Mouse (Mus musculus) CH12.LX (cell line): Measurements from ENCODE around the gene Smyd3. TPM values are rescaled to one million over a fixed set of nuclear protein-coding genes. Genes with fewer than 3 reads are reported as not detected.

Source experiments
- DNase-seq: peaks from one replicate; pipeline ENCODE4 v3.0.0-alpha.2; 2013; ENCODE audit errors: extremely low read depth
- H3K27ac ChIP-seq: 2 replicates; pipeline ENCODE4 v1.5.1; 2012; ENCODE audit warnings: low read depth, mild to moderate bottlenecking, control low read depth, moderate library complexity; ENCODE audit not compliant: insufficient read depth
- H3K27me3 ChIP-seq: replicated peaks from 2 replicates; pipeline ENCODE3; 2012; ENCODE audit warnings: inconsistent platforms
- H3K36me3 ChIP-seq, 2 experiments: replicated peaks in 1 of 2; 2 replicates each; pipeline versions ENCODE3 to v1.6.1; 2012; ENCODE audit warnings: inconsistent platforms in 1 of 2, low read length in 1 of 2, mild to moderate bottlenecking in 1 of 2, mixed read lengths in 1 of 2, moderate library complexity in 1 of 2; ENCODE audit not compliant: control insufficient read depth in 1 of 2, insufficient read depth in 1 of 2
- H3K4me1 ChIP-seq, 2 experiments: 2 replicates each; pipeline ENCODE4 v1.6.1; 2012; ENCODE audit warnings: inconsistent platforms in 1 of 2, moderate library complexity in 1 of 2; ENCODE audit not compliant: insufficient read depth in 2 of 2, control insufficient read depth in 1 of 2
- H3K4me2 ChIP-seq: 2 replicates; pipeline ENCODE4 v1.6.1; 2012; ENCODE audit warnings: low read depth, mild to moderate bottlenecking, control low read depth; ENCODE audit not compliant: poor library complexity, insufficient read depth, severe bottlenecking
- H3K4me3 ChIP-seq, 3 experiments: fragments of 150-350 bp in 1 of 3; sonication (generic) in 1 of 3; replicated peaks in 1 of 3; 2 replicates each; pipeline versions ENCODE3 to v1.5.1; 2011 to 2012; ENCODE audit warnings: low read depth in 2 of 3, low read length in 2 of 3, mild to moderate bottlenecking in 2 of 3, moderate library complexity in 2 of 3, control low read depth in 1 of 3, improper control_type of control experiment in 1 of 3, inconsistent platforms in 1 of 3, mixed read lengths in 1 of 3; ENCODE audit not compliant: poor library complexity in 1 of 3
- H3K79me2 ChIP-seq: replicated peaks from 2 replicates; pipeline ENCODE4 v1.6.1; 2012; ENCODE audit warnings: mild to moderate bottlenecking, moderate library complexity; ENCODE audit not compliant: control insufficient read depth, poor library complexity, insufficient read depth, severe bottlenecking; ENCODE audit errors: extremely low read depth
- H3K9ac ChIP-seq: 2 replicates; pipeline ENCODE4 v1.6.1; 2012; ENCODE audit warnings: low read depth, mild to moderate bottlenecking, control low read depth, moderate library complexity; ENCODE audit not compliant: insufficient read depth
- H3K9me3 ChIP-seq: replicated peaks from 2 replicates; pipeline ENCODE3; 2012; ENCODE audit warnings: low read length, inconsistent platforms, mixed read lengths
- BHLHE40 ChIP-seq: IDR thresholded peaks from 2 replicates; pipeline ENCODE4 v1.6.1; 2011; ENCODE audit warnings: mild to moderate bottlenecking, low read depth, low read length, improper control_type of control experiment
- ETS1 ChIP-seq: conservative IDR thresholded peaks from 2 replicates; pipeline ENCODE4 v1.6.1; 2012; ENCODE audit warnings: low read depth, mild to moderate bottlenecking, inconsistent platforms, low read length, improper control_type of control experiment, moderate library complexity
- GABPA ChIP-seq: IDR thresholded peaks from 2 replicates; pipeline ENCODE4 v1.6.1; 2012; ENCODE audit warnings: low read depth, low read length, improper control_type of control experiment, inconsistent platforms; ENCODE audit not compliant: insufficient replicate concordance
- MAX ChIP-seq: IDR thresholded peaks from 2 replicates; pipeline ENCODE4 v1.6.1; 2011; ENCODE audit warnings: low read length, improper control_type of control experiment
- POLR2AphosphoS2 ChIP-seq: IDR thresholded peaks from 2 replicates; pipeline ENCODE4 v1.6.1; 2011; ENCODE audit warnings: low read depth, low read length, improper control_type of control experiment
- TCF12 ChIP-seq: IDR thresholded peaks from 2 replicates; pipeline ENCODE4 v1.6.1; 2014; ENCODE audit warnings: low read depth, mild to moderate bottlenecking, inconsistent platforms, low read length, improper control_type of control experiment
- USF1 ChIP-seq: IDR thresholded peaks from 2 replicates; pipeline ENCODE4 v1.6.1; 2014; ENCODE audit warnings: low read depth, mild to moderate bottlenecking, inconsistent platforms, low read length, improper control_type of control experiment
- ZNF384 ChIP-seq: IDR thresholded peaks from 2 replicates; pipeline ENCODE4 v1.6.1; 2012; ENCODE audit warnings: low read depth, low read length, improper control_type of control experiment, inconsistent platforms
- dilution Hi-C: fragments of 300-500 bp; cut with MboI; formaldehyde crosslinking; loops from 2 replicates; pipeline ENCODE4 v1.14.3; 2020; ENCODE audit warnings: low sequenced_read_pairs; ENCODE audit not compliant: extremely low pct_unique_long_range_greater_than_20kb, extremely low pct_ligation_motif_present
- in situ Hi-C: fragments of 300-500 bp; cut with MboI; formaldehyde crosslinking; loops from 3 replicates; pipeline ENCODE4 v1.14.3; 2019; ENCODE audit warnings: low sequenced_read_pairs, low pct_ligation_motif_present, low pct_unique_long_range_greater_than_20kb, mixed read lengths
- polyA plus RNA-seq: library from polyadenylated mRNA; unstranded; fragments of >175 nt; gene quantifications from 2 replicates; pipeline ENCODE4 v1.2.1, GENCODE M21; 2012; ENCODE audit warnings: low read depth; ENCODE audit not compliant: insufficient read length
- total RNA-seq, 2 experiments: library from RNA; depleted of rRNA; stranded (reverse); fragments of 300-350 nt in 1 of 2; fragments of >200 nt in 1 of 2; gene quantifications; 2 replicates each; pipeline ENCODE4 v1.2.3; 2012 to 2014

Smyd3 gene
- total and polyA plus RNA-seq, 3 experiments = 11.4 to 12.5 (median 11.8) TPM

- no peak overlapping the region for H3K9ac ChIP-seq
- no peaks in the 10 kb centered on the region for H3K79me2 ChIP-seq
- in situ Hi-C loops = no loop called here
- TF ChIP-seq MAX (peak; percentile 44; the same call in 1 of the 2 replicates), POLR2AphosphoS2 (no peak), BHLHE40 (peak; percentile 39), USF1 (no peak), ZNF384 (peak; percentile 67)
- TF ChIP-seq, all 38 proteins: peak for 3
- H3K4me3 ChIP-seq = no peak overlapping the region
- H3K9me3 ChIP-seq = no peaks in the 10 kb centered on the region
- H3K27ac ChIP-seq = no peak overlapping the region
- DNase-seq = peak; percentile 34
- H3K27me3 ChIP-seq = peaks cover 6% of the 10 kb centered on the region
- H3K36me3 ChIP-seq = no peaks in the 10 kb centered on the region
- dilution Hi-C loops = no loop called here
- no peak overlapping the region for H3K4me2 ChIP-seq
- H3K4me1 ChIP-seq = peaks cover 2 to 15% of the 10 kb centered on the region in 2 experiments; a peak in 3 of 4 replicates
Measured at GRCm38 (mm10) chr1:178912936-178913716, 604.7 kb downstream of the Smyd3 start.

- H3K4me2 ChIP-seq = no peak overlapping the region
- no peak overlapping the region for H3K4me3 ChIP-seq
- peaks cover 5% of the 10 kb centered on the region for H3K27me3 ChIP-seq
- in situ Hi-C loops = no loop called here
- dilution Hi-C loops = no loop called here
- peaks cover 2 to 15% of the 10 kb centered on the region in 2 experiments; a peak in 3 of 4 replicates for H3K4me1 ChIP-seq
- H3K9ac ChIP-seq = no peak overlapping the region
- TF ChIP-seq TCF12 (no peak), ETS1 (no peak), GABPA (no peak)
- no peaks in the 10 kb centered on the region for H3K79me2 ChIP-seq
- H3K36me3 ChIP-seq = no peaks in the 10 kb centered on the region
- DNase-seq = no peak
- no peak overlapping the region for H3K27ac ChIP-seq
- no peaks in the 10 kb centered on the region for H3K9me3 ChIP-seq
Measured at GRCm38 (mm10) chr1:178910951-178911350, 606.9 kb downstream of the Smyd3 start.

Other genes starting within 250 kb of the Smyd3 start
- 13.1 and 16.2 TPM in 2 replicates for gene Tfb2m, start 28.2 kb upstream of the Smyd3 start, total RNA-seq (2012; rRNA removed)
- 47.7 and 53.1 TPM in 2 replicates for gene Tfb2m, start 28.2 kb upstream of the Smyd3 start, total RNA-seq (2014; rRNA removed)
- 38.5 and 48.3 TPM in 2 replicates for gene Tfb2m, start 28.2 kb upstream of the Smyd3 start, polyA plus RNA-seq
- gene Cnst, start 28.3 kb upstream of the Smyd3 start, total RNA-seq (2012; rRNA removed) = 9.2 and 10.2 TPM in 2 replicates
- 8.5 and 9.3 TPM in 2 replicates for gene Cnst, start 28.3 kb upstream of the Smyd3 start, total RNA-seq (2014; rRNA removed)
- gene Cnst, start 28.3 kb upstream of the Smyd3 start, polyA plus RNA-seq = 7.8 and 7.9 TPM in 2 replicates
- 16.7 and 22.2 TPM in 2 replicates for gene Sccpdh, start 150.2 kb upstream of the Smyd3 start, total RNA-seq (2012; rRNA removed)
- gene Sccpdh, start 150.2 kb upstream of the Smyd3 start, total RNA-seq (2014; rRNA removed) = 18.9 and 21.9 TPM in 2 replicates
- 9.5 and 10.3 TPM in 2 replicates for gene Sccpdh, start 150.2 kb upstream of the Smyd3 start, polyA plus RNA-seq
- 0.04 TPM in 1 of 2 replicates, not detected in the other for gene Kif28, start 227.2 kb upstream of the Smyd3 start, total RNA-seq (2012; rRNA removed)
- gene Kif28, start 227.2 kb upstream of the Smyd3 start, total RNA-seq (2014; rRNA removed) = not detected in 2 replicates
- gene Kif28, start 227.2 kb upstream of the Smyd3 start, polyA plus RNA-seq = 0.07 and 0.11 TPM in 2 replicates